Mouse (Mus musculus) B cell, adult 62 days (primary cell): ENCODE measurements around the gene Gm8765. TPM values are rescaled to one million over a fixed set of nuclear protein-coding genes. Genes with fewer than 3 reads are reported as not detected.

Source experiments
- total RNA-seq: library from RNA; stranded (reverse); gene quantifications from 4 replicates; pipeline ENCODE4 v1.2.4, GENCODE M21; 2023

Gm8765 gene
- not detected in 4 replicates for total RNA-seq

DNA sequence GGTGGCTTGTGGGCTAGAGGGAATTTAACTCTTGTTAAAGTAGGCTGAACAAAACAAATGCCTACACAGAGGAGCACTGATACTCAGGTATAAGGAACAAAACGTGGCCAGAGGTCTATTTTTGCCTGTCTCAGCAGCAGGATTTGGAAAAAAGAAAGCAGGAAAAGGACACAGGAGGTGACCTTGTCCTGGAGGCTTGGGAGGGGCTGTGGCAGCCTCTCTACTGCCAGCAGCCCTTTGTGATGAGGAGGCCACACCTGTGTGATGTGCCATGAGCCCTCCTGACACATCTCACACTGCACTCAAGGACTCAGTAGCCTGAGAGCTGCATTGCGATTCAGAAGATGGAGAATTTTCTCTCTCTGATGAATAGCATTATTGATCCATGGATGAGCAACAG, at the start of gene Gm8765:
Gene Gm8765 (plus strand): TSS at position 301 of the 400 bp plus-strand sequence.

Other genes starting within 250 kb of the Gm8765 start
- gene Nutm2, start 231.0 kb upstream of the Gm8765 start, total RNA-seq: not detected in 4 replicates
- gene Gm904, start 55.1 kb upstream of the Gm8765 start, total RNA-seq: not detected in 4 replicates